Mouse (Mus musculus): ENCODE measurements around the gene Nalcn. TPM values are rescaled to one million over a fixed set of nuclear protein-coding genes. Genes with fewer than 3 reads are reported as not detected.

The Nalcn gene
- polyA plus RNA-seq, 2 experiments: not detected

- DNase-seq (ENCODE audit: low read depth in 3 of 3, low spot score in 3 of 3) (no peak), ATAC-seq (ENCODE audit: insufficient read depth) (no peak)
- Histone ChIP-seq H3K27me3 (ENCODE audit: control insufficient read depth, insufficient read depth, low read length) (no peaks in the 10 kb centered on the region), H3K36me3 (replicated peaks; ENCODE audit: control insufficient read depth, insufficient read depth, low read depth) (no peaks in the 10 kb centered on the region), H3K4me1 (replicated peaks; ENCODE audit: control insufficient read depth in 2 of 2, insufficient read depth in 2 of 2, low read length in 1 of 2) (no peaks in the 10 kb centered on the region), H3K27ac (no peak overlapping the region), H3K4me2 (ENCODE audit: low read depth) (no peak overlapping the region), H3K9me3 (ENCODE audit: control insufficient read depth, low read length) (no peaks in the 10 kb centered on the region), H3K4me3 (ENCODE audit: insufficient read depth in 1 of 2, low read depth in 2 of 2, low read length in 2 of 2) (no peak overlapping the region), H3K9ac (replicated peaks) (no peak overlapping the region)
- WGBS (ENCODE audit: insufficient replicate concordance): 13% methylated on average over 6 of the region's 6 CpGs
- TF ChIP-seq EP300 (IDR thresholded peaks at IDR 0.05; ENCODE audit: low read depth) (no peak), CTCF (IDR thresholded peaks at IDR 0.05; ENCODE audit: low read depth) (no peak; the same call in 1 of the 2 replicates)
Observed at GRCm38 (mm10) chr14:123352973-123353372, 274.0 kb downstream of the Nalcn start.

GRCm38 (mm10) chr14:123331841-123332240 lies 295.1 kb downstream of the Nalcn start:
- no peak for TF ChIP-seq CTCF (IDR thresholded peaks at IDR 0.05; ENCODE audit: low read depth)
- Histone ChIP-seq H3K4me3 (ENCODE audit: insufficient read depth in 1 of 2, low read depth in 2 of 2, low read length in 2 of 2) (no peak overlapping the region), H3K9ac (replicated peaks) (no peak overlapping the region), H3K9me3 (ENCODE audit: control insufficient read depth, low read length) (no peaks in the 10 kb centered on the region), H3K4me1 (replicated peaks; ENCODE audit: control insufficient read depth in 2 of 2, insufficient read depth in 2 of 2, low read length in 1 of 2) (no peaks in the 10 kb centered on the region), H3K36me3 (replicated peaks; ENCODE audit: control insufficient read depth, insufficient read depth, low read depth) (no peaks in the 10 kb centered on the region), H3K27me3 (ENCODE audit: control insufficient read depth, insufficient read depth, low read length) (no peaks in the 10 kb centered on the region), H3K27ac (no peak overlapping the region), H3K4me2 (ENCODE audit: low read depth) (no peak overlapping the region)
- WGBS (ENCODE audit: insufficient replicate concordance): 44% methylated on average over 1 of the region's 1 CpGs
- ATAC-seq (ENCODE audit: insufficient read depth) (no peak), DNase-seq (ENCODE audit: low read depth in 3 of 3, low spot score in 3 of 3) (no peak)

- TF ChIP-seq EP300 (IDR thresholded peaks at IDR 0.05; ENCODE audit: low read depth) (no peak), CTCF (IDR thresholded peaks at IDR 0.05; ENCODE audit: low read depth) (no peak)
- H3K4me2 ChIP-seq (ENCODE audit: low read depth): no peak overlapping the region
- H3K9me3 ChIP-seq (ENCODE audit: control insufficient read depth, low read length): no peaks in the 10 kb centered on the region
- DNase-seq (ENCODE audit: low read depth in 3 of 3, low spot score in 3 of 3): no peak
- H3K9ac ChIP-seq (replicated peaks): no peak overlapping the region
- H3K27me3 ChIP-seq (ENCODE audit: control insufficient read depth, insufficient read depth, low read length): no peaks in the 10 kb centered on the region
- no peak for ATAC-seq (ENCODE audit: insufficient read depth)
- no peaks in the 10 kb centered on the region for H3K36me3 ChIP-seq (replicated peaks; ENCODE audit: control insufficient read depth, insufficient read depth, low read depth)
- H3K4me3 ChIP-seq (ENCODE audit: insufficient read depth in 1 of 2, low read depth in 2 of 2, low read length in 2 of 2): no peak overlapping the region
- 36% methylated on average over 1 of the region's 1 CpGs for WGBS (ENCODE audit: insufficient replicate concordance)
- no peak overlapping the region for H3K27ac ChIP-seq
- H3K4me1 ChIP-seq (replicated peaks; ENCODE audit: control insufficient read depth in 2 of 2, insufficient read depth in 2 of 2, low read length in 1 of 2): no peaks in the 10 kb centered on the region
Observed at GRCm38 (mm10) chr14:123314369-123314768, 312.6 kb downstream of the Nalcn start.

GRCm38 (mm10) chr14:123312371-123312770 lies 314.6 kb downstream of the Nalcn start:
- WGBS (ENCODE audit: insufficient replicate concordance): 58% methylated on average over 4 of the region's 4 CpGs

GRCm38 (mm10) chr14:123296068-123296467 lies 330.9 kb downstream of the Nalcn start:
- H3K9me3 ChIP-seq (ENCODE audit: control insufficient read depth, low read length): no peaks in the 10 kb centered on the region
- no peaks in the 10 kb centered on the region for H3K36me3 ChIP-seq (replicated peaks; ENCODE audit: control insufficient read depth, insufficient read depth, low read depth)
- no peaks in the 10 kb centered on the region for H3K4me1 ChIP-seq (replicated peaks; ENCODE audit: control insufficient read depth in 2 of 2, insufficient read depth in 2 of 2, low read length in 1 of 2)
- no peaks in the 10 kb centered on the region for H3K27me3 ChIP-seq (ENCODE audit: control insufficient read depth, insufficient read depth, low read length)
- H3K4me2 ChIP-seq (ENCODE audit: low read depth): no peak overlapping the region
- H3K4me3 ChIP-seq (ENCODE audit: insufficient read depth in 1 of 2, low read depth in 2 of 2, low read length in 2 of 2): no peak overlapping the region
- H3K27ac ChIP-seq: no peak overlapping the region
- no peak for ATAC-seq (ENCODE audit: insufficient read depth)
- no peak overlapping the region for H3K9ac ChIP-seq (replicated peaks)
- no peak for DNase-seq (ENCODE audit: low read depth in 3 of 3, low spot score in 3 of 3)
- no peak for TF ChIP-seq CTCF (IDR thresholded peaks at IDR 0.05; ENCODE audit: low read depth)
- TF ChIP-seq EP300 (IDR thresholded peaks at IDR 0.05; ENCODE audit: low read depth): no peak

More at GRCm38 (mm10) chr14:123312371-123312770, 314.6 kb downstream of the Nalcn start:
- no peaks in the 10 kb centered on the region for H3K9me3 ChIP-seq (ENCODE audit: control insufficient read depth, low read length)
- H3K27ac ChIP-seq: no peak overlapping the region
- no peak overlapping the region for H3K4me2 ChIP-seq (ENCODE audit: low read depth)
- H3K4me1 ChIP-seq (replicated peaks; ENCODE audit: control insufficient read depth in 2 of 2, insufficient read depth in 2 of 2, low read length in 1 of 2): no peaks in the 10 kb centered on the region
- no peaks in the 10 kb centered on the region for H3K27me3 ChIP-seq (ENCODE audit: control insufficient read depth, insufficient read depth, low read length)
- H3K36me3 ChIP-seq (replicated peaks; ENCODE audit: control insufficient read depth, insufficient read depth, low read depth): no peaks in the 10 kb centered on the region
- ATAC-seq (ENCODE audit: insufficient read depth) (no peak), DNase-seq (ENCODE audit: low read depth in 3 of 3, low spot score in 3 of 3) (no peak)
- no peak overlapping the region for H3K4me3 ChIP-seq (ENCODE audit: insufficient read depth in 1 of 2, low read depth in 2 of 2, low read length in 2 of 2)
- TF ChIP-seq EP300 (IDR thresholded peaks at IDR 0.05; ENCODE audit: low read depth) (no peak), CTCF (IDR thresholded peaks at IDR 0.05; ENCODE audit: low read depth) (no peak)
- no peak overlapping the region for H3K9ac ChIP-seq (replicated peaks)

Data from liver, embryonic 14.5 days (tissue).